Mouse (Mus musculus): ENCODE results near the gene Npff.

- TF ChIP-seq POLR2A (IDR thresholded peaks at IDR 0.05; ENCODE audit: insufficient read length, low read depth) (no peak), REST (IDR thresholded peaks at IDR 0.05; ENCODE audit: insufficient read depth, insufficient read length) (no peak), USF1 (IDR thresholded peaks at IDR 0.05; ENCODE audit: low read depth) (no peak), TCF3 (IDR thresholded peaks at IDR 0.05; ENCODE audit: insufficient read length, low read depth) (no peak), E2F4 (IDR thresholded peaks at IDR 0.05; ENCODE audit: insufficient read depth) (no peak), MAX (IDR thresholded peaks at IDR 0.05; ENCODE audit: low read depth) (no peak), SRF (IDR thresholded peaks at IDR 0.05; ENCODE audit: control insufficient read depth, insufficient read length, low read depth) (no peak), CEBPB (IDR thresholded peaks at IDR 0.05; ENCODE audit: insufficient read depth, poor library complexity, severe bottlenecking) (no peak), POLR2AphosphoS2 (IDR thresholded peaks at IDR 0.05; ENCODE audit: insufficient read length, low read depth) (no peak), TCF12 (IDR thresholded peaks at IDR 0.05; ENCODE audit: insufficient read depth, poor library complexity, severe bottlenecking) (no peak), MYOD1 (IDR thresholded peaks at IDR 0.05; ENCODE audit: control insufficient read depth in 1 of 3, insufficient read length in 2 of 3, low read depth in 2 of 3) (no peak)
Observed at GRCm38 (mm10) chr15:102567849-102568248, 43.1 kb upstream of the Npff start.
